Mouse (Mus musculus) hindbrain, embryonic 13.5 days (tissue): ENCODE measurements around the gene Man1a2. TPM values are rescaled to one million over a fixed set of nuclear protein-coding genes. Genes with fewer than 3 reads are reported as not detected.
A peak's percentile ranks its signal among the peaks of the same experiment; 100 is the strongest.

ENCODE experiments used
- ATAC-seq: fragments of 200-750 bp; cut with Nextera tagmentation; 2 replicates; pipeline ENCODE4 v1.8.0; 2017; ENCODE audit warnings: moderate TSS enrichment; ENCODE audit not compliant: low FRiP score
- H3K27ac ChIP-seq: fragments of 300-500 bp; sonication (generic); 2 replicates; pipeline ENCODE4 v1.5.1; 2015; ENCODE audit warnings: inconsistent platforms, mild to moderate bottlenecking, moderate library complexity
- H3K27me3 ChIP-seq: fragments of 300-500 bp; sonication (generic); 2 replicates; pipeline ENCODE4 v1.6.1; 2015; ENCODE audit warnings: mild to moderate bottlenecking, inconsistent platforms
- H3K36me3 ChIP-seq: fragments of 300-500 bp; sonication (generic); 2 replicates; pipeline ENCODE4 v1.6.1; 2015; ENCODE audit warnings: mild to moderate bottlenecking, inconsistent platforms
- H3K4me1 ChIP-seq: fragments of 300-500 bp; sonication (generic); replicated peaks from 2 replicates; pipeline ENCODE4 v1.6.1; 2015; ENCODE audit warnings: inconsistent platforms
- H3K4me2 ChIP-seq: fragments of 300-500 bp; sonication (generic); 2 replicates; pipeline ENCODE4 v1.6.1; 2015; ENCODE audit warnings: inconsistent platforms, mild to moderate bottlenecking, moderate library complexity
- H3K4me3 ChIP-seq: fragments of 300-500 bp; sonication (generic); 2 replicates; pipeline ENCODE4 v1.5.1; 2015; ENCODE audit warnings: mild to moderate bottlenecking, inconsistent platforms
- H3K9ac ChIP-seq: fragments of 300-500 bp; sonication (generic); 2 replicates; pipeline ENCODE4 v1.6.1; 2015; ENCODE audit warnings: mild to moderate bottlenecking, inconsistent platforms
- H3K9me3 ChIP-seq: fragments of 300-500 bp; sonication (generic); 2 replicates; pipeline ENCODE4 v1.6.1; 2016; ENCODE audit warnings: inconsistent platforms
- WGBS: fragments of 180-500 bp; shearing (Covaris S2); methylation state at CpG from one replicate; pipeline ENCODE4 v1.1.7; 2015; 5-methylcytosine and 5-hydroxymethylcytosine counted together
- polyA plus RNA-seq: library from polyadenylated mRNA; unstranded; fragments of >200 nt; fragmentation: Nextera tagmentation; extraction: Ambion mirVana; gene quantifications from 2 replicates; pipeline ENCODE4 v1.2.1, GENCODE M21; 2015

Man1a2 gene
- 44.6 and 45.2 TPM in 2 replicates for polyA plus RNA-seq

- Histone ChIP-seq H3K9me3 (no peaks in the 10 kb centered on the region), H3K9ac (peak within 1 kb of the TSS; percentile 87), H3K27ac (peak within 1 kb of the TSS; percentile 99), H3K4me2 (peak within 1 kb of the TSS; percentile 81), H3K27me3 (0 out of 2 replicates have a peak, but pooled peaks cover 3% of the 10 kb centered on the region), H3K36me3 (no peaks in the 10 kb centered on the region), H3K4me1 (peaks cover 31% of the 10 kb centered on the region), H3K4me3 (peak within 1 kb of the TSS; percentile 70)
- peak; percentile 94 for ATAC-seq
- WGBS: under 1% methylated on average over 63 of the region's 92 CpGs
Observed at GRCm38 (mm10) chr3:100685087-100685762, at the start of gene Man1a2. Gene Man1a2 (minus strand): TSS chr3:100685503.

GRCm38 (mm10) chr3:100734482-100735154 lies 49.3 kb upstream of the Man1a2 start:
- 63% methylated on average over 12 of the region's 12 CpGs for WGBS
- no peak overlapping the region for H3K4me3 ChIP-seq
- ATAC-seq: no peak

DNA sequence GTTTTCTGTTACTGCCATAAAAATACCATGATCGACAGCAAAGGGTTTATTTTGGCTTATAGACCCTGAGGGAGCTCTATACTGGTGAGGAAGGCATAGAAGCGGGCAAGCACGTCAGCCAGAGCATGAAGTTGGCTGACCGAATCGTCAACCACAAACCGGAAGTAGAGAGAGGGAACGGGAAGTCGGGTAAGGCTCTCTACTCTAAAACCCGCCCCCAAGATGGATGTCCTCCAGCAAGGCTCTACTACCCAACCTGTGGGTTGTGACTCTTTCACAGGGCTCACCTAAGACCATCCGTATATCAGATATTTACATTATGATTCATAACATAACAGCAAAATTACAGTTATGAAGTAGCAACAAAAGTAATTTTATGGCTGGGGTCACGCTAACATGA lies 46.6 kb upstream of the Man1a2 start:
- Histone ChIP-seq H3K4me2 (no peak overlapping the region), H3K27me3 (no peaks in the 10 kb centered on the region), H3K4me1 (no peaks in the 10 kb centered on the region), H3K4me3 (no peak overlapping the region), H3K9me3 (no peaks in the 10 kb centered on the region), H3K27ac (no peak overlapping the region), H3K36me3 (no peaks in the 10 kb centered on the region), H3K9ac (no peak overlapping the region)
- no peak for ATAC-seq
- WGBS: 95% methylated on average over 11 of the region's 11 CpGs

More at GRCm38 (mm10) chr3:100734482-100735154, 49.3 kb upstream of the Man1a2 start:
- Histone ChIP-seq H3K27ac (no peak overlapping the region), H3K9ac (no peak overlapping the region), H3K9me3 (no peaks in the 10 kb centered on the region), H3K4me1 (no peaks in the 10 kb centered on the region), H3K4me2 (no peak overlapping the region), H3K27me3 (no peaks in the 10 kb centered on the region), H3K36me3 (no peaks in the 10 kb centered on the region)

DNA sequence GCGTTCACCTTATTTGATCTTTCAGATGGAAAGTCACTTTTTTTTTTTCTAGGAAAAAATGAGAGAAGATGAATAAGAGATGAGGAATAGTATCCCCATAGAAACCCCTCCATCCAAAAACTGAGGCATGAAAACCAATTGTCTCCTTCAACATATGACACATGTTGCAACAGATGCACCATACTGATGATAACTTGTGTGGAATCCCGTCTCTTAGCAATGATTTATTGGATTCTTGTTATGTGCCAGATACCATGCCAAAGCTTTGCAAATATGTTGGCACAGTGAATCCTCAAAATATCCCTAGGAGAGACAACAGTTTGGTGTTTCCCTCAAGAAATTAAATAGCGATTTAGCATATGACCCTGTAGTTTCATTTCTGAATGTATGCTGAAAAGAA lies 46.0 kb upstream of the Man1a2 start:
- H3K4me1 ChIP-seq: no peaks in the 10 kb centered on the region
- no peaks in the 10 kb centered on the region for H3K9me3 ChIP-seq
- no peak for ATAC-seq
- no peak overlapping the region for H3K4me2 ChIP-seq
- H3K9ac ChIP-seq: no peak overlapping the region
- H3K36me3 ChIP-seq: no peaks in the 10 kb centered on the region
- no peak overlapping the region for H3K27ac ChIP-seq
- WGBS: 91% methylated on average over 3 of the region's 3 CpGs
- H3K27me3 ChIP-seq: no peaks in the 10 kb centered on the region
- no peak overlapping the region for H3K4me3 ChIP-seq

- WGBS: 94% methylated on average over 4 of the region's 4 CpGs
- no peak for ATAC-seq
- H3K36me3 ChIP-seq: no peaks in the 10 kb centered on the region
Observed at GRCm38 (mm10) chr3:100728008-100728712, 42.9 kb upstream of the Man1a2 start.

DNA sequence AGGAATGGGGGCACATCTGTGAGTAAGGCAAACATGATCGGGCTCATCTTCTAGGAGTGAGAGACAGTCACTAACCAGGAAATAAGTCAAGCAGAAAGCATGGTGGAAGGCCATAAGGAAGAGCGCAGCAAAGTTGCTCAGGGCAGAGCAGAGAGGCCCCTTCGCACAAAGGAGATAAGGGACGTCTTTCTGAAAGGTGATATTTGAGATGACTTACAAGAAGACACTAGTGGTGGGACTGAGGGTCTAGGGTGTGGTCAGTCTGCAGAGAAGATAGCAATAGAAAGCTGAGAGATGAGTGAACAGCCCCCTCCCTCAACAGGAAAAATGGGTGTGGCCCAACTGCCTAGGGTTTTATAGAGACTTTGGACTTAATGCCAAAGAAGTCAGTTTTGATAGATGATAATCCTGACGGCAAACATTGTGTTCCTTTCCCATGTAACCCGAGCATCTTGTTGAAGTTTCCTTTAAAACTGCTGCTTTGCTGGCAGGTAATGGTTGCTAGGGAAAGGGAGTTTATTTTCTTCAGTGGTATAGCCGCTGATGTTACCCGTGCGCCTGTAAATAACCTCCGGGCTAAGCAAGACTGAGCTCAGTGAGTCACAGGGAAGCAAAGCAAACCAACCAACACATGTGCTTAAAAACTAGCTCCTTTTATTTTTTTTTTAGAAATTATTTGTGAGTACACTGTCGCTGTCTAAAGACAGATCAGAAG lies 40.8 kb upstream of the Man1a2 start:
- Histone ChIP-seq H3K9ac (no peak overlapping the region), H3K4me2 (no peak overlapping the region), H3K9me3 (no peaks in the 10 kb centered on the region), H3K27ac (no peak overlapping the region), H3K4me1 (no peaks in the 10 kb centered on the region), H3K27me3 (no peaks in the 10 kb centered on the region), H3K36me3 (no peaks in the 10 kb centered on the region), H3K4me3 (no peak overlapping the region)
- no peak for ATAC-seq
- WGBS: 88% methylated on average over 11 of the region's 11 CpGs

More at GRCm38 (mm10) chr3:100728008-100728712, 42.9 kb upstream of the Man1a2 start:
- no peak overlapping the region for H3K4me3 ChIP-seq
- no peak overlapping the region for H3K27ac ChIP-seq
- H3K4me2 ChIP-seq: no peak overlapping the region
- no peaks in the 10 kb centered on the region for H3K9me3 ChIP-seq
- no peaks in the 10 kb centered on the region for H3K4me1 ChIP-seq
- no peaks in the 10 kb centered on the region for H3K27me3 ChIP-seq
- H3K9ac ChIP-seq: no peak overlapping the region

DNA sequence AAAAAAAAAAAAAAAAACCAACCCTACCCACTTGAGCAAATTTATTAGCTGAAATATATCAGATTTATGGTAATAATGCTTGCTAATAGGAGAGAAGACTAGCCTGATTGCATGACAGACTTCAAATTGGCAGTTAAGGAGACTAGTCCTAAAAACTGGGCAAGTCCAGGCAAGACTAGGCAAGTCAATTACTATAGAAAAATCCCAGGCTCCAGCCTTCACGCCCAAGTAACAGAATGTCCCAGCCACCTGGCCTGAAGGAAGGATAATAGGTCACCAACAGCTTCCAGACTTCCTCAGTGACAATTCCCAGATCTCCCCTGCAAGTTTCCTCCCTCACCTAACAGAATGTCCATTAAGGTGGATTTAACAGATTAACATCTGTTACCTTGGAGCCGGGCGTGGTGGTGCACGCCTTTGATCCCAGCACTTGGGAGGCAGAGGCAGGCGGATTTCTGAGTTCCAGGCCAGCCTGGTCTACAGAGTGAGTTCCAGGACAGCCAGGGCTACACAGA lies 35.5 kb upstream of the Man1a2 start:
- Histone ChIP-seq H3K9me3 (no peaks in the 10 kb centered on the region), H3K4me2 (no peak overlapping the region), H3K9ac (no peak overlapping the region), H3K36me3 (no peaks in the 10 kb centered on the region), H3K27me3 (no peaks in the 10 kb centered on the region), H3K4me3 (no peak overlapping the region), H3K27ac (no peak overlapping the region), H3K4me1 (no peaks in the 10 kb centered on the region)
- 98% methylated on average over 5 of the region's 5 CpGs for WGBS
- ATAC-seq: no peak

- ATAC-seq: no peak
- Histone ChIP-seq H3K27me3 (no peaks in the 10 kb centered on the region), H3K27ac (no peak overlapping the region), H3K4me3 (no peak overlapping the region), H3K4me2 (no peak overlapping the region), H3K36me3 (no peaks in the 10 kb centered on the region), H3K9me3 (no peaks in the 10 kb centered on the region), H3K9ac (no peak overlapping the region), H3K4me1 (no peaks in the 10 kb centered on the region)
- 81% methylated on average over 7 of the region's 7 CpGs for WGBS
Observed at GRCm38 (mm10) chr3:100716241-100716640, 30.9 kb upstream of the Man1a2 start.

DNA sequence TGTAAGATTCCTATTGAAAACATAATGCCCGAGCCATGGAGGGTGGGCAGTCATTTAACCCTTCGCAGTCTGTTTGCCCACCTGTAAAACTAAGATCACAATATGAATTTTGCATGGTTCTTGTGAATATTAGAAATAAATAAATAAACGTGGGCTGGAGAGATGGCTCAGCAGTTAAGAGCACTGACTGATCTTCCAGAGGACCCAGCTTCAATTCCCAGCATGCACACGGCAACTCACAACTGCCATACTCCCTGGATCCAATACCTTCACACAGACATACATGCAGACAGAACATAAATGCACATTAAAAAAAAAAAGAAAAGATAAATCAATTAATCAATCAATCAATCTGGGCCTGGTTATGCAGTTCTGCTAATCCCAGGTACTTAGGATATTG lies 30.1 kb upstream of the Man1a2 start:
- no peaks in the 10 kb centered on the region for H3K9me3 ChIP-seq
- H3K27ac ChIP-seq: no peak overlapping the region
- no peaks in the 10 kb centered on the region for H3K36me3 ChIP-seq
- WGBS: 86% methylated on average over 4 of the region's 4 CpGs
- H3K4me2 ChIP-seq: no peak overlapping the region
- no peaks in the 10 kb centered on the region for H3K4me1 ChIP-seq
- no peaks in the 10 kb centered on the region for H3K27me3 ChIP-seq
- ATAC-seq: no peak
- H3K4me3 ChIP-seq: no peak overlapping the region
- H3K9ac ChIP-seq: no peak overlapping the region

GRCm38 (mm10) chr3:100713142-100714005 lies 28.1 kb upstream of the Man1a2 start:
- no peak overlapping the region for H3K27ac ChIP-seq
- WGBS: 77% methylated on average over 11 of the region's 11 CpGs
- no peaks in the 10 kb centered on the region for H3K27me3 ChIP-seq
- H3K9ac ChIP-seq: no peak overlapping the region
- no peaks in the 10 kb centered on the region for H3K9me3 ChIP-seq
- ATAC-seq: no peak
- no peak overlapping the region for H3K4me2 ChIP-seq
- H3K4me1 ChIP-seq: no peaks in the 10 kb centered on the region
- no peak overlapping the region for H3K4me3 ChIP-seq
- no peaks in the 10 kb centered on the region for H3K36me3 ChIP-seq

GRCm38 (mm10) chr3:100712140-100712539 lies 26.8 kb upstream of the Man1a2 start:
- WGBS: 73% methylated on average over 7 of the region's 7 CpGs
- H3K9ac ChIP-seq: no peak overlapping the region
- no peak overlapping the region for H3K4me2 ChIP-seq
- no peak overlapping the region for H3K4me3 ChIP-seq
- no peaks in the 10 kb centered on the region for H3K36me3 ChIP-seq
- no peak for ATAC-seq
- no peak overlapping the region for H3K27ac ChIP-seq
- no peaks in the 10 kb centered on the region for H3K27me3 ChIP-seq
- H3K4me1 ChIP-seq: no peaks in the 10 kb centered on the region
- no peaks in the 10 kb centered on the region for H3K9me3 ChIP-seq
